Mouse (Mus musculus): Measurements from ENCODE around the gene Tigit. TPM values are rescaled to one million over a fixed set of nuclear protein-coding genes. Genes with fewer than 3 reads are reported as not detected.
A peak's percentile ranks its signal among the peaks of the same experiment; 100 is the strongest.

Gene Tigit
- polyA plus RNA-seq, 1 experiment from 2014 or later, result not detected

GRCm38 (mm10) chr16:43618286-43618685 lies 45.7 kb downstream of the Tigit start:
- H3K4me1 ChIP-seq (replicated peaks), result peaks cover 41% of the 10 kb centered on the region
- WGBS, result 80% methylated on average over 23 of the region's 23 CpGs
- ATAC-seq (ENCODE audit: insufficient number of reproducible peaks, low FRiP score), result no peak

GRCm38 (mm10) chr16:43617346-43617745 lies 46.6 kb downstream of the Tigit start:
- no peak overlapping the region for H3K27ac ChIP-seq (ENCODE audit: poor library complexity, severe bottlenecking)
- H3K36me3 ChIP-seq, result peaks cover 12% of the 10 kb centered on the region
- H3K9ac ChIP-seq, result no peak overlapping the region
- no peaks in the 10 kb centered on the region for H3K27me3 ChIP-seq (replicated peaks)
- H3K4me1 ChIP-seq (replicated peaks), result peaks cover 34% of the 10 kb centered on the region
- H3K4me2 ChIP-seq, result no peak overlapping the region
- no peaks in the 10 kb centered on the region for H3K9me3 ChIP-seq (replicated peaks)
- WGBS, result 87% methylated on average over 6 of the region's 6 CpGs
- ATAC-seq (ENCODE audit: insufficient number of reproducible peaks, low FRiP score), result no peak
- H3K4me3 ChIP-seq, result no peak overlapping the region

More at GRCm38 (mm10) chr16:43618286-43618685, 45.7 kb downstream of the Tigit start:
- no peak overlapping the region for H3K27ac ChIP-seq (ENCODE audit: poor library complexity, severe bottlenecking)
- no peak overlapping the region for H3K4me3 ChIP-seq
- no peaks in the 10 kb centered on the region for H3K27me3 ChIP-seq (replicated peaks)
- no peaks in the 10 kb centered on the region for H3K9me3 ChIP-seq (replicated peaks)
- H3K36me3 ChIP-seq, result peaks cover 10% of the 10 kb centered on the region
- no peak overlapping the region for H3K4me2 ChIP-seq
- no peak overlapping the region for H3K9ac ChIP-seq

- Histone ChIP-seq H3K36me3 (peaks cover 15% of the 10 kb centered on the region), H3K4me2 (no peak overlapping the region), H3K27ac (ENCODE audit: poor library complexity, severe bottlenecking) (peak overlapping the region; percentile 37; the same call in 1 of the 2 replicates)
Observed at GRCm38 (mm10) chr16:43616348-43616747, 47.6 kb downstream of the Tigit start.

GRCm38 (mm10) chr16:43610375-43610774 lies 53.6 kb downstream of the Tigit start:
- Histone ChIP-seq H3K27me3 (replicated peaks) (no peaks in the 10 kb centered on the region), H3K36me3 (peaks cover 32% of the 10 kb centered on the region), H3K9ac (no peak overlapping the region), H3K9me3 (replicated peaks) (peaks cover 7% of the 10 kb centered on the region; the same call in 1 of the 2 replicates), H3K4me1 (replicated peaks) (peaks cover 17% of the 10 kb centered on the region), H3K4me3 (no peak overlapping the region), H3K4me2 (no peak overlapping the region), H3K27ac (ENCODE audit: poor library complexity, severe bottlenecking) (no peak overlapping the region)
- ATAC-seq (ENCODE audit: insufficient number of reproducible peaks, low FRiP score), result 0 out of 2 replicates have a peak, but pooled peaks have one; percentile 33
- WGBS, result 56% methylated on average over 10 of the region's 10 CpGs

More at GRCm38 (mm10) chr16:43616348-43616747, 47.6 kb downstream of the Tigit start:
- Histone ChIP-seq H3K27me3 (replicated peaks) (no peaks in the 10 kb centered on the region), H3K9ac (no peak overlapping the region), H3K4me3 (no peak overlapping the region), H3K4me1 (replicated peaks) (peaks cover 31% of the 10 kb centered on the region), H3K9me3 (replicated peaks) (no peaks in the 10 kb centered on the region)
- WGBS, result 67% methylated on average over 4 of the region's 4 CpGs
- no peak for ATAC-seq (ENCODE audit: insufficient number of reproducible peaks, low FRiP score)

- ATAC-seq (ENCODE audit: insufficient number of reproducible peaks, low FRiP score), result no peak
- Histone ChIP-seq H3K9ac (no peak overlapping the region), H3K4me1 (replicated peaks) (peaks cover 21% of the 10 kb centered on the region), H3K4me2 (no peak overlapping the region), H3K9me3 (replicated peaks) (peaks cover 7% of the 10 kb centered on the region; the same call in 1 of the 2 replicates), H3K36me3 (peaks cover 32% of the 10 kb centered on the region), H3K27me3 (replicated peaks) (no peaks in the 10 kb centered on the region), H3K4me3 (no peak overlapping the region), H3K27ac (ENCODE audit: poor library complexity, severe bottlenecking) (no peak overlapping the region)
Observed at GRCm38 (mm10) chr16:43608066-43608465, 55.9 kb downstream of the Tigit start.

GRCm38 (mm10) chr16:43607086-43607485 lies 56.9 kb downstream of the Tigit start:
- Histone ChIP-seq H3K4me3 (no peak overlapping the region), H3K4me2 (no peak overlapping the region), H3K9ac (no peak overlapping the region), H3K27ac (ENCODE audit: poor library complexity, severe bottlenecking) (no peak overlapping the region), H3K4me1 (replicated peaks) (peaks cover 21% of the 10 kb centered on the region), H3K27me3 (replicated peaks) (no peaks in the 10 kb centered on the region), H3K9me3 (replicated peaks) (peaks cover 7% of the 10 kb centered on the region; the same call in 1 of the 2 replicates), H3K36me3 (peaks cover 28% of the 10 kb centered on the region)
- ATAC-seq (ENCODE audit: insufficient number of reproducible peaks, low FRiP score), result no peak

- no peak for ATAC-seq (ENCODE audit: insufficient number of reproducible peaks, low FRiP score)
- Histone ChIP-seq H3K4me3 (no peak overlapping the region), H3K4me2 (no peak overlapping the region), H3K27me3 (replicated peaks) (no peaks in the 10 kb centered on the region), H3K36me3 (peaks cover 19% of the 10 kb centered on the region), H3K9me3 (replicated peaks) (peaks cover 7% of the 10 kb centered on the region; the same call in 1 of the 2 replicates), H3K4me1 (replicated peaks) (peaks cover 19% of the 10 kb centered on the region), H3K9ac (no peak overlapping the region), H3K27ac (ENCODE audit: poor library complexity, severe bottlenecking) (no peak overlapping the region)
- WGBS, result 49% methylated on average over 4 of the region's 4 CpGs
Observed at GRCm38 (mm10) chr16:43604399-43605013, 59.4 kb downstream of the Tigit start.

GRCm38 (mm10) chr16:43603591-43604141 lies 60.3 kb downstream of the Tigit start:
- no peak for ATAC-seq (ENCODE audit: insufficient number of reproducible peaks, low FRiP score)
- no peak overlapping the region for H3K27ac ChIP-seq (ENCODE audit: poor library complexity, severe bottlenecking)
- no peak overlapping the region for H3K4me2 ChIP-seq
- peaks cover 16% of the 10 kb centered on the region for H3K36me3 ChIP-seq
- no peak overlapping the region for H3K9ac ChIP-seq
- WGBS, result 24% methylated on average over 9 of the region's 9 CpGs
- H3K4me1 ChIP-seq (replicated peaks), result peaks cover 19% of the 10 kb centered on the region
- peaks cover 7% of the 10 kb centered on the region; the same call in 1 of the 2 replicates for H3K9me3 ChIP-seq (replicated peaks)
- no peaks in the 10 kb centered on the region for H3K27me3 ChIP-seq (replicated peaks)
- no peak overlapping the region for H3K4me3 ChIP-seq

- peaks cover 23% of the 10 kb centered on the region for H3K4me1 ChIP-seq (replicated peaks)
- no peak for ATAC-seq (ENCODE audit: insufficient number of reproducible peaks, low FRiP score)
- H3K4me2 ChIP-seq, result no peak overlapping the region
- no peaks in the 10 kb centered on the region for H3K27me3 ChIP-seq (replicated peaks)
- WGBS, result 75% methylated on average over 4 of the region's 4 CpGs
- no peak overlapping the region for H3K9ac ChIP-seq
- no peak overlapping the region for H3K27ac ChIP-seq (ENCODE audit: poor library complexity, severe bottlenecking)
- H3K9me3 ChIP-seq (replicated peaks), result peaks cover 5% of the 10 kb centered on the region; the same call in 1 of the 2 replicates
- H3K36me3 ChIP-seq, result peaks cover 12% of the 10 kb centered on the region
- no peak overlapping the region for H3K4me3 ChIP-seq
Observed at GRCm38 (mm10) chr16:43602573-43602972, 61.4 kb downstream of the Tigit start.

- H3K4me2 ChIP-seq, result no peak overlapping the region
Observed at GRCm38 (mm10) chr16:43599707-43600106, 64.2 kb downstream of the Tigit start.

More at GRCm38 (mm10) chr16:43599707-43600106, 64.2 kb downstream of the Tigit start:
- Histone ChIP-seq H3K4me1 (replicated peaks) (peaks cover 30% of the 10 kb centered on the region), H3K9me3 (replicated peaks) (no peaks in the 10 kb centered on the region), H3K4me3 (no peak overlapping the region), H3K27me3 (replicated peaks) (no peaks in the 10 kb centered on the region), H3K27ac (ENCODE audit: poor library complexity, severe bottlenecking) (no peak overlapping the region), H3K36me3 (peaks cover 7% of the 10 kb centered on the region), H3K9ac (no peak overlapping the region)
- WGBS, result 73% methylated on average over 2 of the region's 2 CpGs
- ATAC-seq (ENCODE audit: insufficient number of reproducible peaks, low FRiP score), result no peak
